Mouse (Mus musculus): ENCODE results near the gene Rpusd3. TPM values are rescaled to one million over a fixed set of nuclear protein-coding genes. Genes with fewer than 3 reads are reported as not detected.

The Rpusd3 gene
- polyA plus RNA-seq, 1 experiment = 43.1 TPM

DNA sequence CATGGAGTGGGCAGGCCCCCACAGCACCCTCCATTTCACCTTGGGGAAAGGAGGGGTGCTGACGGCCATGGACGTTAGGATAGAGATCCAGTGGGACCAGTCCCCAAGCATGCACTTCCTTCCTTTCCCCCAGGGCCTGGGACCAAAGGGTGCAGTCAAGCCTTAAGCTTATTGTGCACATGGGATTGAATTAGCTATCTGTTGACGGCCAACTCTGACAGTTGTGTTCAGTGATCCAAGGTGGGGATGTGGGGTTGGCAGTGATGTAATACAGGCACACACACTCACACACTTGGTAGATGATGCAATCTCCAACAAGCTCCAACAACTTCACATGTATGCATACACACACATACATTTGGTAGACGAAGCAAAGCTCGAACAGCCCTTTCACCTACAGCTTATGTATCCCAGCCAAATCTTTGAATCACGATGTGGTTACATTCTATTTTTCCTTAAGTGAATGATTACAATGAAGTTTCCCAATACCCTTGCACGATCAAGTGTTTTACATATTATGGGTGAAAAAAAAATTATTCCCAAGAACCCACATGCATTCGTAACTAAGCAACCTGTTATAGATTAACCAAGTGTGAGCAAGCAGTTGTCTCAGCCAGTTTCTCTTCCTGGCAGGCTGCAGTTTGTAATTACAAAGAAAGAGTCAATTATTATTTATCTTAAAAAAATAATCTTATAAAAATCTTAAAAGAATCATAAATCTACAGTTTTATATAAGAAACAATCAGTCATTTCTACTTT is 25.2 kb upstream of the Rpusd3 start:
- 69% methylated on average over 8 of the region's 8 CpGs for WGBS
- Histone ChIP-seq H3K4me1 (ENCODE audit: control insufficient read depth, insufficient read depth, low read length) (peaks cover 3% of the 10 kb centered on the region; the same call in 1 of the 2 replicates), H3K4me3 (replicated peaks; ENCODE audit: extremely low read depth, low read depth, low read length) (no peak overlapping the region)
- no peak for DNase-seq
- TF ChIP-seq CTCF (IDR thresholded peaks at IDR 0.05; ENCODE audit: insufficient read depth, low read length) (no peak), POLR2A (IDR thresholded peaks at IDR 0.05; ENCODE audit: borderline replicate concordance, extremely low read depth, low read depth, low read length) (no peak)

DNA sequence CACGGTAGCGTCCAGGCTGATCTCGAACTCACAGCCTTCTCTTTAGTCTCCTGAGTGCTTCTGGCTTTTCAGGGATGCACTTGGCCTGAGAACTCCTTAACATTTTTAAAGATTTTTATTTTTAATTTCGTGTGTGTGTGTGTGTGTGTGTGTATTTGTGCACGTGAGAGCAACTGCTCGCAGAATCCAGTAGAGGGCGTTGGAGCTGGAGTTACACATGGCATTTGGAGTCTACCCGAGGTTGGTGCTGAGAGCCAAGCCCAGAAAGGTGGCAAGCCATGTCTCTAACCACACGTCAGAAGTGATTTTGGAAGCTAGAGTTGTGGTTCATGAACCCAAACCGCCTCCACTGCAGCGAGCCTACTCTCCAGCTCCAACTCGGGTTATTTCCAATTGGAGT is 24.0 kb upstream of the Rpusd3 start:
- peaks cover 3% of the 10 kb centered on the region; the same call in 1 of the 2 replicates for H3K4me1 ChIP-seq (ENCODE audit: control insufficient read depth, insufficient read depth, low read length)
- TF ChIP-seq CTCF (IDR thresholded peaks at IDR 0.05; ENCODE audit: insufficient read depth, low read length) (0 out of 2 replicates have a peak, but pooled peaks have one; percentile 11), POLR2A (IDR thresholded peaks at IDR 0.05; ENCODE audit: borderline replicate concordance, extremely low read depth, low read depth, low read length) (no peak)
- peak overlapping the region; percentile 81 for H3K4me3 ChIP-seq (replicated peaks; ENCODE audit: extremely low read depth, low read depth, low read length)
- WGBS = 40% methylated on average over 12 of the region's 12 CpGs
- DNase-seq = no peak

DNA sequence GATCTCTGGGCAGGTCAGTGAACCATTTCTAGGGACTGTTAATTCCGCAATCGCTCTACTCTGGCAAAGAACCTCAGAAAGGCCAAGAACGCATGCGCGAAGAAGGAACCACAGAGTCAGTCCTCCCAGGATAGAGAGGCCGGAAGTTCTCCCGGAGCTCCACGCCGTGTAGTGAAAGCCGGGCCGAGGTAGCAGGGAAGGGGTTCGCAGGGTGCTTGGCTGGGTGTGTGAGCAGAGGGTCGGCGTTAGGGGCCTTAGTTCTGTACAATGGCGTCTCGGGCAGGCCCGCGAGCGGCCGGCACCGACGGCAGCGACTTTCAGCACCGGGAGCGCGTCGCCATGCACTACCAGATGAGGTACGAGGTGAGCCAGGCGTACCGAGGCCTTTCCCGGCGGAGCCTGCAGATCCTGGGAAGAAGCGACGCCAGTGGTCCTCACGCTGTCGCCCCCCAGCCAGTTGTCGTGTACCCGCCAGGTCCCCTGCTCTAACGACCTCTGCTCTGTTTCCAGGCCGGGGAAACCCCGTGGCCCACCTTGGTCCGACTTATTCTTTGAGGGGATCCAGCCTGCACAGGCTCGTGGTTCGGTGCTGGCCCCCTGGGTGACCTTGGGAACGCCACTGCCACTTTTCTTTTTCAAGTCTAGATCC is 23.4 kb upstream of the Rpusd3 start, which contains the start of gene Jagn1:
Gene Jagn1, plus strand, starts transcription at position 128 of the 649 bp plus-strand sequence.
- peak; percentile 89 for DNase-seq
- 1% methylated on average over 45 of the region's 45 CpGs for WGBS
- Histone ChIP-seq H3K4me1 (ENCODE audit: control insufficient read depth, insufficient read depth, low read length) (peaks cover 3% of the 10 kb centered on the region; the same call in 1 of the 2 replicates), H3K4me3 (replicated peaks; ENCODE audit: extremely low read depth, low read depth, low read length) (peak within 1 kb of the TSS; percentile 81)
- TF ChIP-seq CTCF (IDR thresholded peaks at IDR 0.05; ENCODE audit: insufficient read depth, low read length) (no peak), POLR2A (IDR thresholded peaks at IDR 0.05; ENCODE audit: borderline replicate concordance, extremely low read depth, low read depth, low read length) (peak; percentile 67; the same call in 1 of the 2 replicates)

DNA sequence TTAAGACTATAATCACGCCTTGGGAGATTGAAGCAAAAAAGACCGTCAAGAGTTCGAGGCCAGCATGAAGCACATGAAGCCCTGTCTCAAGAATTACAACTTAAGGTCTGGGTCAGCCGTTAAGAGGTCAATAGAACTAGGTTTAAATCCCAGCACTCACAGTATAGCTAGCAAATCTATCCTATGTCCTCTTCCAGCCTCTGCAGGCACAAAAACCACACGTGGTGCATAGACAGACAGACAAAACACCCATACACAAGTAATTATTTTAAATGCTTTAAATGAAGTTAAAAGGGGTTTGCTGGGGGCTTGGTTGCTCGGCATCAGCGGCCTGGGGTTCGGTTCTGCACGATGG is 22.9 kb upstream of the Rpusd3 start:
- no peak for TF ChIP-seq POLR2A (IDR thresholded peaks at IDR 0.05; ENCODE audit: borderline replicate concordance, extremely low read depth, low read depth, low read length)
- TF ChIP-seq CTCF (IDR thresholded peaks at IDR 0.05; ENCODE audit: insufficient read depth, low read length) = no peak
- Histone ChIP-seq H3K4me3 (replicated peaks; ENCODE audit: extremely low read depth, low read depth, low read length) (peak overlapping the region; percentile 52), H3K4me1 (ENCODE audit: control insufficient read depth, insufficient read depth, low read length) (peaks cover 3% of the 10 kb centered on the region; the same call in 1 of the 2 replicates)
- DNase-seq = no peak
- WGBS = 37% methylated on average over 9 of the region's 9 CpGs

DNA sequence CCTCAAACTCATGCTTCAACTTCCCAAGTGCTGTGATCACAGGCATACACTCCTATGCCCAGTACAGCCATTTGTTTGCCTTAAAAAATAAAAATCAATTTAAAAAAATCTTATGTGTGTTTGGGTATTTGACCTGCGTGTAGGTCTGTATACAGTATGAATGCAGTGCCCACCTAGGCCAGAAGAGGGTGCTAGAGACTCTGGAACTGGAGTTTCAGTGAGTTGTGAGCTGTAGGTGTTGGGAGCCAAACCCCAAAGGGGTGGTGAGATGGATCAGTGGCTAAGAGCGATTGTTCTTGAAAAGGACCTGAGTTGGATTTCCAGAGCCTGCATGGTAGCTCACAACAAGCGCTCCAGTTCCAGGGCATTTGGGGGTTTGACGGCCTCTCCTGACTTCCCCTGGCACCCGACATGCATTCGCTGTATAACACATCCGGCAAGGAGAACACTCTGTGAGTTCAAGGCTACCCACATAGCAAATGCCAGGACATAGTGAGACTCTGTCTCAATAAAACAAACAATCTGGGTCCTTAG is 22.1 kb upstream of the Rpusd3 start:
- peak; percentile 74 for DNase-seq
- WGBS = 48% methylated on average over 7 of the region's 7 CpGs
- Histone ChIP-seq H3K4me1 (ENCODE audit: control insufficient read depth, insufficient read depth, low read length) (peaks cover 3% of the 10 kb centered on the region; the same call in 1 of the 2 replicates), H3K4me3 (replicated peaks; ENCODE audit: extremely low read depth, low read depth, low read length) (no peak overlapping the region)
- TF ChIP-seq POLR2A (IDR thresholded peaks at IDR 0.05; ENCODE audit: borderline replicate concordance, extremely low read depth, low read depth, low read length) = no peak
- TF ChIP-seq CTCF (IDR thresholded peaks at IDR 0.05; ENCODE audit: insufficient read depth, low read length) = peak; percentile 70

DNA sequence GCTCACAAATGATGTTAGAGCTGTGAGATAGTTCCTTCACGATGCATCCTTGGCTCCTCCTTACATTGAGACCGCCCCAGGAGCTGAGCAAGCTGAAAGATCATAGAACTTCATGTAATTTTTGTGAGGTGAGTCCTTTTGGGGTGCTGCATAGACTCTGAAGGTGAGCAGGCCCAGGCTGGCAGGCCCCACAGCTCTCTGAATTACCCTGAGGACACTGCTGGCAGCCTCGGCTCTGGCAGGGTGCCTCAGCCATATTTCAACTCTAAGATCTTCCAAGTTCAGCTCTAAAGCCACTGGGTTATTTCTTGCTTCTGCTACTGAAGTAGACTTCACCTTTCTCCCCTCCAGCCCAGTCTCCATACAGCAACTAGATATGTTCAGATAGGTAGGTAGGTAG is 21.5 kb upstream of the Rpusd3 start:
- Histone ChIP-seq H3K4me3 (replicated peaks; ENCODE audit: extremely low read depth, low read depth, low read length) (no peak overlapping the region), H3K4me1 (ENCODE audit: control insufficient read depth, insufficient read depth, low read length) (peaks cover 3% of the 10 kb centered on the region; the same call in 1 of the 2 replicates)
- DNase-seq = no peak
- WGBS = 84% methylated on average over 3 of the region's 3 CpGs
- TF ChIP-seq CTCF (IDR thresholded peaks at IDR 0.05; ENCODE audit: insufficient read depth, low read length) (no peak), POLR2A (IDR thresholded peaks at IDR 0.05; ENCODE audit: borderline replicate concordance, extremely low read depth, low read depth, low read length) (no peak)

DNA sequence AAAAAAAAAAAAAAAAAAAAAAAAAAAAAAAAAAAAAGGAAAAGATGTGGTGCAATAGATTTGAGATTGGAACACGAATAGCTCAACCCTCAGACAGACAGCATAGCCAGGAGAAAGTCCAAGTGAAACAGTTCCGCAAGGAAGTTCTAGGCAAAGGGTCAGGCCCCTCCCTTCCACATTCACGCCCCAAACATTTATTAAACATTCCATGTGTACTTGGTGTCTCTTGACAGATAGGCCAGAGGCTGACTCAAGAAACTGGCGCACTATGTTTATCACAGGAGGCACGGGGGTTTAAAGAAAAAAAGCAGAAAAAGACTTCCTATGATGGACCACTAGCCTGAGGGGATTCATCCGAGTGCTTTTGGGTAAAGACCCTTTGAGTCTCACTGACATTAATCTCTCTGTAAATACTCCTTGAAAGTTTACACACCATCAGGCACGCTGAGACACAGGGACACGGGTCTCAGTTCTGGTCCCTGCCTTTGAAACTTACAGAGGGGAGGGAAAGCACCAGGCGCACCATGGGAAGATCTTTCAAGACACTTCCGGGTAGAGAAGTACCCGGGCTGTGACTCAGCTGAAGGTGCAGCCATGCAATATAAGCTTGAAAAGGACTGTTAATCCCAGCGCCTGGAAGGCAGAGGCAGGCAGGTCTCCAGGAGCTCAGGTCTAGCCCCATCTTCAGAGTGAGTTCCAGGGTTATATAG is 19.7 kb upstream of the Rpusd3 start:
- Histone ChIP-seq H3K4me3 (replicated peaks; ENCODE audit: extremely low read depth, low read depth, low read length) (no peak overlapping the region), H3K4me1 (ENCODE audit: control insufficient read depth, insufficient read depth, low read length) (peaks cover 3% of the 10 kb centered on the region; the same call in 1 of the 2 replicates)
- TF ChIP-seq POLR2A (IDR thresholded peaks at IDR 0.05; ENCODE audit: borderline replicate concordance, extremely low read depth, low read depth, low read length) (no peak), CTCF (IDR thresholded peaks at IDR 0.05; ENCODE audit: insufficient read depth, low read length) (no peak)
- DNase-seq = no peak
- WGBS = 34% methylated on average over 12 of the region's 12 CpGs

DNA sequence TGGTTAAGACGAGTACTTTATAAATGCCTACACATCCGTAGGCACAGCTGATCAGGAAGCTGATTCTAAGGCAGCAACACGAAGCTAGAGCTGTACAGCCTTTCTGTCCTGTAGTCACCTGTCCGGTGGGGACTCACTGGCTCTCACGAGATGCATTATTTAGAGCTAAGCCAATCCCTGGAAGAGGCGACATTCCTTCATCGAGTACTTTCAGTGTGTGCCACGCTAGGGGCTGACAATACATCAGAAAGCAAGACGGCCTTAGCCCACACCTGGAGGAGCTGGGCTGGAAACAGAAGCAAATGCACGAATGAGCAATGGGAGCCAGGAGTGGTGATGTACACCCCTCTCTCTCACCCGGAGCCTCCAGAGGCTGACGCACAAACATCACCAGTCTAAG is 18.0 kb upstream of the Rpusd3 start:
- no peak overlapping the region for H3K4me3 ChIP-seq (replicated peaks; ENCODE audit: extremely low read depth, low read depth, low read length)
- no peaks in the 10 kb centered on the region for H3K4me1 ChIP-seq (ENCODE audit: control insufficient read depth, insufficient read depth, low read length)
- DNase-seq = no peak
- 64% methylated on average over 12 of the region's 12 CpGs for WGBS
- no peak for TF ChIP-seq POLR2A (IDR thresholded peaks at IDR 0.05; ENCODE audit: borderline replicate concordance, extremely low read depth, low read depth, low read length)
- no peak for TF ChIP-seq CTCF (IDR thresholded peaks at IDR 0.05; ENCODE audit: insufficient read depth, low read length)

DNA sequence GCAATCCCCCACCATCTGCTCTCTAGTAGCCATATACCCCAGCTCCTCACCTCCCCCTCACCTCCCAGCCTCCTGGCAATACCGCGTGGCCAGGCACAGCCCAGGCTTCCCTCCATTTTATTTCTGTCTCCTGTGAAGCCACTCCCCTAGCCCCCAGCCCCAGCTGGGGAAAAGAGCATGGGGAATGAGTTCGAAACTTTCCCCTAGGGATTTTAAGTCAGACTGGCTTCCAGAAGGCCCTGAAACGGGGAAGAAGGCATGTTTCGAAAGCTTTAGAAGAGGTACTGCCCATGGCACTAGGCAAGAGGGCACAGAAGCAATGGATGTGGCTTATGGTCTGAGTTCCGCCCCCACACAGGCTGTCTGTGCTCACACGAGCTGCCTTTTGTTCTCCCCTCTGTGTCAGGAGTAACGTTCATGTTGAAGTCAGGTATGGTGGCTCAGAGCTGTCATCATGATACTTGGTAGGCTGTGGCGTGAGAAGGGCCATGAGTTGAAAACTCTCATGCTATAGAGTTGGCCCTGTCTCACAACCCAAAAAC is 16.6 kb upstream of the Rpusd3 start, which contains the start of gene Cidec:
Gene Cidec, minus strand, starts transcription at position 97 of the 542 bp plus-strand sequence.
- 71% methylated on average over 9 of the region's 9 CpGs for WGBS
- no peak within 1 kb of the TSS for H3K4me3 ChIP-seq (replicated peaks; ENCODE audit: extremely low read depth, low read depth, low read length)
- no peak for DNase-seq
- H3K4me1 ChIP-seq (ENCODE audit: control insufficient read depth, insufficient read depth, low read length) = no peaks in the 10 kb centered on the region
- TF ChIP-seq CTCF (IDR thresholded peaks at IDR 0.05; ENCODE audit: insufficient read depth, low read length) (no peak), POLR2A (IDR thresholded peaks at IDR 0.05; ENCODE audit: borderline replicate concordance, extremely low read depth, low read depth, low read length) (no peak)
